Mouse (Mus musculus): ENCODE measurements around the gene Ilk. TPM values are rescaled to one million over a fixed set of nuclear protein-coding genes. Genes with fewer than 3 reads are reported as not detected.

Gene Ilk
- polyA plus RNA-seq, 1 experiment = 28.4 TPM

DNA sequence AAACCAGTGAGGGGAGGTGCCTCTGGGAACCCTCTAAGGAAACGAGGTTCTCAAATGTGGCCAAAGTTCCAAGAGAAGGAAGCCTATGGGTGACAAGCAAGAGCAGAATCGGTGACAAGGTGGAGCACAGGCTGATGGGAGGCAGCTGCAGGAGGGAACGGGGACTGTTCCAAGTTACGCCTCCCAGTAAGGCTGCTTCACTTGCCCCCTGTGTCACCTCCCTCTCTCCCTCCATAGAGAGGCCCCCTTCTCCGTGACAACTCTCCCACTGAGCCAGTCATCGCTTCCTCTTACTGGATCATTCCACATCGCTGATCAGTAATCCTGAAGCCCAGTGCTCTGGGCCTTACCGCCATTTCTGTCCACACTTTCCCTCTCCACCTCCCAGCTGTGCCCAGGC is 38.3 kb downstream of the Ilk start:
- TF ChIP-seq GATA1 (IDR thresholded peaks at IDR 0.05; ENCODE audit: low read length) = no peak

DNA sequence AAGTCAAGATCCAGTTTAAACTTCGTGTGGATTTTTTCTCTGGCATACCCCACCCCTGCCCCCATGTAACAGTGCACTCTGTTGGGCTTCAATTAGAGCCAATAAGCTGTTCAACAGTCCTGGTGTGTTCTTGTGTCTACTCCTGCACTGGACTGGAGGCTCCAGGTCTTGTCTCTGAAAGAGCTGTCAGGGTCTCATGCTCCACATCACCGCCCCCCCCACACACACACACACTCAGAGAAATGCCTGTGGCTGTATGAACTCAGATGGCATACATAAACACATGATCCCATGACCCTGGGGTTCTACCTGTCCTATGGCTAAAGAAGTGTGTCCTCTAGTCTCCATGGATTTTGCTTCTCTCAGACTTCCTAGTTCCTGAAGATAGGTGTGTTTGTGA is 39.6 kb downstream of the Ilk start:
- TF ChIP-seq GATA1 (IDR thresholded peaks at IDR 0.05; ENCODE audit: low read length) = no peak

DNA sequence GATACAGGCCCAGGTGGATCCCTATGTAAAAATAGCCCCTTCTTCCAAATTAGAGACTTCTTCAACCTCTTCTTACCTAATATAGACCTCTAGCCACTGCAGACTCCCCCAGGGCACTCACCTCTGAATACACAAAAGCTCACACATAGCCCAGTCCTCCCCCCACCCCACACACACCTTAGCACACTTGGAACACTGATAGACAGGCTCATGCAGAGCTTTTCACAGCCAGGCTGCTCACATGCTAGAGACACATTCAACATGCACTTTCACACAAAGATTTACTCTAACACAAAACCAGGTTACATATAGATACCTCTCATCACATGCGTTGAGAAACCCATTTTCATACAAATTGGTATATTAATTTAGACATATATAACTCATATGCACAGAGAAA is 40.9 kb downstream of the Ilk start:
- TF ChIP-seq GATA1 (IDR thresholded peaks at IDR 0.05; ENCODE audit: low read length) = no peak

DNA sequence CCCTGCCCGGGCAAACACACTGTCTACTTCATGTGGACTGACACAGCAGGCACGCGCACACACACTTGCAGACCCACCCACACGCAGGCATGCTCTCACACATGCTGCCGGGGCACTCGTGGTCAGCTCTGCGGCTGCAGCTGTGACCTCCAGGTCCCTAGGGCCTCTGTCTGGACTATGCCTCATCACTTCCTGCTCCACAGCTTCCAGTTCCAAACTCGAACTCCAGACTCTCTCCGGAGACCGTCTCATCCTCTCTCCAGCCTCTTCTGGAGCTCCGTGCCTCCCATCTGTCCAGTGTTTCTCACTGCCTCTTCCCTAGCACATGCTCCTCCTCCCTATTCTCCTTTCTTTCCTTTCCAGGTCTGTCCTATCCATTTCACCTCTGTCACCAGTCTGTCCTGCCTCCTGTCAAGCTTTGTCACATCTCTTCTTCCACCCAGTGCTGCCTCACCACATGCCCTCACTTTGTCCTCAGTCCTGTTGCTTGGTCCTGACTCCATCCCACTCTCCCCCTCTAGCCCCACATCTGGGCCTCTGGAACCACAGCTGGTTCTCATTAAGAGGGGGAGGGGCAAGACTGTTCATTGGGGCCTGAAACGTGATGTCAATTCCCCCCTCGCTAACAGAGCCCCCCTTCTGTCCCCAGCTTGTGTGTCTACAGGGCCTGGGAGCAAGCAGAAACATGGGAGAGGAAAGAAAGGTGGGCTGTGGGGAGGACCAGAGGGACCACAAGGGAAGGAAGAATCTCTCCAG is 41.6 kb downstream of the Ilk start:
- TF ChIP-seq GATA1 (IDR thresholded peaks at IDR 0.05; ENCODE audit: low read length) = no peak

DNA sequence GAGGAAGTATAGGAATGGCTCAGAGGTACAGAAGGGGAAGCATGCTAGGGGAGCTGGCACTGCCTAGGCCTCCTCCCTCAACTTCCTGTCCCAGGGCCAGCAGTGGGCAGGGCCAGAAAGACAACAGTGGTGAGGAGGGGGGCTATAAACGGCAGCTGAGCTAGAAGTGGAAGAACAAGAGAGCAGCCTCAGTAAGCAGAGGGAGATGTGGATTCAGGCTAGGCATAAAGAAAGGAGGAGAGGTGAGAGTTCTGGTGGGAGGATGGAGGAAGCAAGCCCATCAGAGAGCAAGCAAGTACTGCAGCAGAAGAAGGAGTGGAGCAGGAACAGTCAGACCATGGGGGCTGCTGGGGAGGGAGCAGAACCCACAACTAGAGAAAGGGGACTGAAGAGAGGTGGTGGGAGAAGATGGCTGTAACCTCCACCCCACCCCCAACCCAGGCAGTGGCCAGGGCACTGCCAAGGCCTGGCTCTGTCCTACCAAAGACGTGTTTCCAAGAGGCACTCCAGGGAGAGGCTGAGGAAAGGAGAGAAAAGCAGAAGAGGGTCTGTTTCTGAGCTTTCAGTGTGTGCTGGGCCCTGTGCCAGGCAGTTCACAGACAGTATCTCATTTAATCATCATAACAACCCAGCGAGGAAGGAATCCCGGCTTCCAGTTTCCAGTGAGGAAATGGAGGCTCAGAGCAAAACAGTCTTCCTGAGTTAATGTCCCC is 42.3 kb downstream of the Ilk start:
- TF ChIP-seq GATA1 (IDR thresholded peaks at IDR 0.05; ENCODE audit: low read length) = no peak

DNA sequence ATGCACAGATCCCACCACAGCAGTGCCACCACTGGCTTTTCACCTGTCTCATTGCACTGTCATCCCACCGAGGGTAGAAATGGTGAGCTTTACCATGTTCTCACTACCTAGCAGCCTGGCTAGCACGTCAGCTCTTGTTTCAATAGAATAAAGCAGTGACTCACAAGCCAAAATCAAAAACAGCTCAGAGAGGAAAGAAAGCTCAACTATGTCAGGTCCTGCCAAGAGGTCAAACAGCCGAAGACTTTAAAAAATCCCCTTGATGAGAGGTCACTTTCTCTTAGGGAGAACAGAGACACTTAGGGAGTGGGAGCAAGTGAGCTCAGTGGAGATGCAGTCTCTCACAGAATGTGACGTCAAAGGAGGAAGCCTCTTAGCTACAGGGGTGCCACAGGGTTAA is 47.5 kb downstream of the Ilk start:
- no peak for TF ChIP-seq GATA1 (IDR thresholded peaks at IDR 0.05; ENCODE audit: low read length)

DNA sequence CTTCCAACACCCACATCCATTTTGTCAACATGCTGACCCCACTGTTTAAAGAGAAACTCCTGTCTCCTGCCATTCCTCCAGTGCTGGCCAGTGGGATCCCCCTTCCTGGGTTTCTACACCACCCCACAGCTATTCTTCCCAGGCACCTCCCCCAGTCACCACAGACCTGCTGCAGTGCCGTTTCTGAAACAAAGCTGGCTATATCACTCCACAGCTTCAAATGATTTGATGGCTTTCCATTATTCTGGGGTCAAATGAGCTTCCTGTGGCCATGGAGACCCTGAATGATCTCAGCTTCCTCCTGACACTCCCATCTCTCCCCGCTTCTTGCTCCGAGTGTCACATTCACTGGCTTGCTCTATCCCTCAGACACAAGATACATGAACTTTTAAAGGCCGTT is 48.2 kb downstream of the Ilk start:
- TF ChIP-seq GATA1 (IDR thresholded peaks at IDR 0.05; ENCODE audit: low read length) = no peak

DNA sequence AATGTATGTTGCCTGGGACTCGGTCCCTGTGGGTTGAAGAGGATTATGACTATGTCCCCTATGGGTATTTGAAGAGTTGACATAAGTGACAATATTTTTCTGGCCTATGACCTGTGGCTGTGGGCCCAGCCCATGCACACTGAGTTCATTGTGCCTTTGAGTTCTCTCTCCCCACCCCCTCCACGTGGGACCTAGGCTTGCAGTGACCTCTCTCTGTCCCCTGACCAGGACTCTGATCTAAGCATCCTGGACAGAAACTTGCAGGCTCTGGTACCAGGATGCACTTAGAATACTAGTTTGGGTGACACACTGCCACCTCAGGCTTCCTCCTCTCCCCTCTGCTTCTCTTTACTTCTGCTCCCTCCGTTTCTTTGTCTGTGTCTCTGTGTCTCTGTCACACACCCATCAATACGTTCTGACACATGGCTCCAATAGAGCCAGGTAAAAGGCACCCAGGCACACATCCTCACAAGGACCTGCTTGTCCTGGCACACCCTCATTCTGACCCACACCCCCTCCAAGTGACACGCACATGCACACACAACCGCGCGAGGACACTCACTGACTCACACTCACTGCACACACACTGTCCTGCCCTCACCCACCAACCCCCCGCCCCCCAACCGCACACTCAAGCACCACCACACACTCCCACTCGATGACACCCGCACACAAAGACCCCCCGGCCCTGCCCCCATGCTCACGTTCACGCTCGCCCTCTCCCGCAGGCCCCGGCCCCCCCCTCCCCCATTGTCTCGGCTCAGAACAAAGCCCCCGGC is 50.3 kb downstream of the Ilk start:
- no peak for TF ChIP-seq GATA1 (IDR thresholded peaks at IDR 0.05; ENCODE audit: low read length)

DNA sequence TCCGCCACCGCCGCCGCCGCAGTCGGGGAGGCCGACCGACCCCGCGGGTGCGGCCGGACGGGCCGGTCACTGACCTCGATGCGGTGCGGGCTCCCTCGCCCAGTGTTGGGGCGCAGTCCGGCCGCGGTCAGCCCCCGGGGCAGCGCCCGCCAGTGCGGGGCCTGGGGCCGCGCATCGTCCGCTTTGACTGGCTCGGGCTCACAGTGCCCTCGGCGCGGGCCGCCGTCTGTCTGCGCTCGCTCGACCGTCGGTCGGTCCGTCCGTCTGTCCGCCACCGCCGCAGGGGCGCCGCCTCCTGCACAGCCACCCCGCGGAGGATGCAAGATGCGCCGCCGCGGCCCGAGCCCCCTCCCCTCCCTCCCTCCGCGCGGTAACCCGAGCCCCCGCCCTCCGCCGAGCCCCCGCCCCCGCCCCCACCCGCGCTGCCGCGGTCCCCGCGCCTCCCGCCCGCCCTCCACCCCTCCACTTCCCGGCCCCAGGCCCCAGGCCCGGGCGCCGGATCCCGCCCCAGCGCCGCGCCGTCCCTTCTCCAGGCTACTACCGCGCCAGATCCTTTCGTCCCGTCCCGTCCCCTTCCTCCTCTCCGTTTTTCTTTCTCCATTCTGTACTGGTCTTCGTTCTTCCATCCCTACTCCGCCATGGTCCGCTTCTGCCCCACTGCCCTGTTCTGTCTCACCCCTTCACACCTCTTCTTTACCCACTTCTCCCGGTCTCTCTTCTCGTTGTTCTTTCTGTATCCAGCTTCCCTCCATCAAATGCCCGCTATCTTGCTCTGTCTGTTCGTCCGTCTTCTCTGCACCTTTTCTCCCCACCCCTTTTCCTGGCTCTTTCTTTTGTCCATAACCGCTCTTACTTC is 51.1 kb downstream of the Ilk start, which contains the start of gene Dchs1:
Gene Dchs1 (minus strand): TSS at position 370 of the 856 bp plus-strand sequence.
- no peak for TF ChIP-seq GATA1 (IDR thresholded peaks at IDR 0.05; ENCODE audit: low read length)

DNA sequence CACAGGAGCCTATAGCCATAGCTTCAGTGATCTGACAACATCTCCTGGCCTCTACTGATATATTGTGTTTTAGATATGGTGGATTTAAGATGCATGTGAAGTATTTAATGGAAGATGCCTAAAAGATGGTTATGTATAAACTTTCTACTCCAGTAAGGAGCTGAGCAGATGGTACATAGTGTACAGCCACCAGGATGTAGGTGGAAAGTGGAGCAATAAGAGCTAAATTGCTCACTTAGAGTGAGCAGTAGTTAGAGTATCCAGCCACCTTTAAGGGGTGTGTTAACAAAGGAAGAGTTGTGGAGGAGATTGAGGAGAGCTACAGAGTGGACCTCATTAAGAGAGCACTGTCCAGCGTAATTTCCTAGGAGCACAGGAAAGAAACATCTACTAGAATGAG is 54.8 kb downstream of the Ilk start:
- TF ChIP-seq GATA1 (IDR thresholded peaks at IDR 0.05; ENCODE audit: low read length) = no peak

Other genes with a start within 250 kb of the Ilk start
- 21.0 and 24.4 TPM in 2 replicates for gene Smpd1, start 182.2 kb upstream of the Ilk start, polyA plus RNA-seq (2012)
- 0.05 TPM in 1 of 2 replicates, not detected in the other for gene Apbb1, start 154.9 kb upstream of the Ilk start, polyA plus RNA-seq (2012)
- gene Hpx, start 136.5 kb upstream of the Ilk start, polyA plus RNA-seq (2012) = not detected in 2 replicates
- 8.4 and 8.6 TPM in 2 replicates for gene Trim3, start 103.0 kb upstream of the Ilk start, polyA plus RNA-seq (2012)
- gene Timm10b, start 96.5 kb upstream of the Ilk start, polyA plus RNA-seq (2012) = 339 and 340 TPM in 2 replicates
- gene Arfip2, start 96.2 kb upstream of the Ilk start, polyA plus RNA-seq (2012) = 54.8 and 69.6 TPM in 2 replicates
- 49.4 and 234 TPM in 2 replicates for gene Gm45799, start 96.0 kb upstream of the Ilk start, polyA plus RNA-seq (2012)
- not detected in 2 replicates for gene Dnhd1, start 85.8 kb upstream of the Ilk start, polyA plus RNA-seq (2012)
- 26.5 and 34.9 TPM in 2 replicates for gene Rrp8, start 793 bp downstream of the Ilk start, polyA plus RNA-seq (2012)
- gene Taf10, start 7.8 kb downstream of the Ilk start, polyA plus RNA-seq (2012) = 377 and 536 TPM in 2 replicates
- gene Tpp1, start 15.6 kb downstream of the Ilk start, polyA plus RNA-seq (2012) = 36.5 and 56.7 TPM in 2 replicates
- gene Dchs1, start 51.1 kb downstream of the Ilk start, polyA plus RNA-seq (2012) = not detected in 2 replicates
- gene Mrpl17, start 74.5 kb downstream of the Ilk start, polyA plus RNA-seq (2012) = 208 and 243 TPM in 2 replicates
- gene Gm4070, start 217.4 kb downstream of the Ilk start, polyA plus RNA-seq (2012) = not detected in 2 replicates

Data from G1E-ER4 (cell line).